Mouse (Mus musculus) naive thymus-derived CD4-positive, alpha-beta T cell, adult 2 months (primary cell): Measurements from ENCODE around the gene Nrp1.

Experiments used
- DNase-seq: peaks from one replicate; pipeline ENCODE4 v3.0.0-alpha.2; 2011; ENCODE audit warnings: low read depth

The Nrp1 gene

DNA sequence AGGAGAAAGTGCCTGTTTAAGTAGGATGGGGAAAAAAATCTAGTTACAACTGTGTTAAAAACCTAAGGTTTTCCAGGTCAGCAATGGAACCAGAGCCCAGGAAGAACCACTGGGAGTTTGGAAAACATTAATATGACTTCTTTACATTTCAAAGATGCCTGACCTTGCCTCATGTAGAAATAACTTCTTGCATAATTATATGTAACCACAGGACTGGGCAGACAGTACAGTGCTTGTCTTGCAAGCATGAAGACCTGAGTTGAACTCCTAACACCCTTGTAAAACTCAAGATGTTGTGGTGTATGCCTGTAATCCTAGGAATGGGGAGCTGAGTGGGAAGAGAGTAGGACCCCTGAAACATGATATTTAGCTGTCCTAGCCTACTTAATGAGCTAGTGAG is 61.6 kb downstream of the Nrp1 start:
- no peak for DNase-seq

DNA sequence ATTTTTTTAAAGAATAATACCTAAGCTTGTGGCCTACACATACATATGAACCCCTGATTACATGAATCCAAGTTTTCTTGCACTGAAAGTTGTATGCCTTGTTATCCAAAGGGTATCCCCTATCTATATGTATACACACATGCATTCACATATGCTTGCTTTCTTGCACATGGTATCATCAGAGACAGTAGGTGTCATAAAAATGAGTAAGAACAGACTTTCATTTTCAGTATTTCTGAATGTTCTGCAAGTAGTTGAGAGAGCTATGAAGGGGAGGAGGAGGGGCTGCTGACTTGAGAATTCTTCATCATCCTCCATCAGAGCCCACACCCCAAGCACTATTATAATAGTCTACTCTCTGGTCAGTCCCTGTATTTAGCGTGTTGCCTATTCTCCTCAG is 62.0 kb downstream of the Nrp1 start:
- no peak for DNase-seq

GRCm38 (mm10) chr8:128423813-128424212 is 65.4 kb downstream of the Nrp1 start:
- DNase-seq, result no peak

DNA sequence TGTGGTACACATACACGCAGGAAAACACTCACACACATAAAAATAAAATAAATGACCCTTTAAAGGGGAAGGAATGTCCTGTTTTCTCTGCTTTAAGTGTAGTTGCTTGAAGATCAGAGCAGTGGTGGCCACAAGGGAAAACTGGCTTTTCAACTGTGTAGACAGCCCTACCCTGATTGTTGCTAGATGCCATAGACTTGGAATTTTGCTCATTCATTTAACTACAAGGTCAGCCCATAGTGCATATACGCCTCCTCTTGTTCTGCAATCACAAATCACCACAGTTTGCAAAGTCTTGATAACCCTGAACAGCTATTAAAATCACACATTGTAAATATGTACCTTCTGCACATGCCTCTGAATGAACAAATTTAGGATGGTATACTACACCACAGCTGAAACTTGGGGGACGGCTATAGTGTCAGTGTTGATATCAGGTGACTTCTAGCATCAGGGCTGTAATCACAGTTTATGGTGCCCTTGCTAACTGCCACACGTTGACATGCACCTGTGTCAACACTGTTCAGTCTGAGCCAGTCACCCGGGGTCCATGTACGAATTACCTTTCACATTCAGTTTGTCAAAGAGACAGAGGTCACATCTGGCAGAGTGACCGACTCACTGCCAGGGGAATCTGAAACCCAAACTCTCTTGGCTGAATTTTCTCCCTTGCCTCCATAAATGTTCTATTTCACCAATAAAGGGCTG is 66.4 kb downstream of the Nrp1 start:
- no peak for DNase-seq

DNA sequence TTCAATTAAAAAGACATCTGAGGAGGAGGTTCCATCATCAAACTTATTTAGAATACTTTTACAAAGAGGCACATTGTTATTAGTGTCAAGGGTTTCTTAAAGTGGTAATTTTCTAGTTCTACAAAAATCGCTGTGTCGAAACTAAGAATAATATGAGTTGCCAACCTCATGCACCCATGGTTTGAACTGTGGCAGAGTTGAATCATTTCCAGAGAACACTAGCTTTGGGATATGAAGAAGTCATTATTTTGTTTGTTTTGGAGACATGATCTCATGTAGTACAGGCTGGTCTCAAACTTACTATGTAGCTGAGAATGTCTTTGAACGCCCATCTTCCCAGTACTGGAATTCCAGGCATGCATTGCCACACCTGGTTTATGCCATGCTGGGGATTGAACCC is 68.7 kb downstream of the Nrp1 start:
- no peak for DNase-seq

DNA sequence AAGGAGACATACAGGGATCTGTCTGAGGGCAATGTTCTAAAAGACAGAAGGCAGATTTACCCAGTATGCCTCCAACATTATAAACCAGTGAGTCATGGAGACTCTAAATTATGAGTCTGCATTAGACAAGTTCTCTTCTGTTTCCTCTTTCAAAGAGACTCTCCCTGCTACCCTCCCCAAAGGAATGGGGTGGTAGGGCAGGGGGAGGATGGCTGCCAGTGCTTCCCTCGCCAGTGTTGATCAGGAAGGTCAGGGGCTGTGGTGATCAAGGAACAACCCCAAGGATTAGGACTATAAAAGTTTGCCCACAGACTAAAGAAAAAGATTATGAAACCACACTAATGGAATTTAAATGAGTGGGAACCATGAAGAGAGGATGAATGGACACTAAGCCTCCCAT is 70.6 kb downstream of the Nrp1 start:
- no peak for DNase-seq

DNA sequence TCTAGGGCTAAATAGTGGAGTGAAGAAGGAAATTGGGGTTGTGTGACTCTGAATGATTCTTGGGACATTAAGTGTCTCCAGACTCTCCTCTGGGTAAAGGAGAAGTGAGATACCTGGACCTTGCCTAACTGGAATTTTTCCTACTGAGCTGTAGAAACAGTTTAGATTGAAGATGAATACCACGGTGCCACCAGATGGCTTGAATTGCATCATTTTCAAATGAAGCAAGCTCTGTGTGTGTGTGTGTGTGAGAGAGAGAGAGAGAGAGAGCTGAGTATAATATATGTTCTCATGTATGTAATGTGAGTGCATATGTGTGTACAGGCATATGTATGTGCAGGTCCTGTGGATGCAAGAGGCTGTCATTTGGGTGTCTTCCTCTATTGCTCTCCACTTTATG is 72.7 kb downstream of the Nrp1 start:
- DNase-seq, result no peak

GRCm38 (mm10) chr8:128435749-128436148 is 77.3 kb downstream of the Nrp1 start:
- DNase-seq, result no peak

- DNase-seq, result no peak
Measured at GRCm38 (mm10) chr8:128437156-128437825, 78.9 kb downstream of the Nrp1 start.

DNA sequence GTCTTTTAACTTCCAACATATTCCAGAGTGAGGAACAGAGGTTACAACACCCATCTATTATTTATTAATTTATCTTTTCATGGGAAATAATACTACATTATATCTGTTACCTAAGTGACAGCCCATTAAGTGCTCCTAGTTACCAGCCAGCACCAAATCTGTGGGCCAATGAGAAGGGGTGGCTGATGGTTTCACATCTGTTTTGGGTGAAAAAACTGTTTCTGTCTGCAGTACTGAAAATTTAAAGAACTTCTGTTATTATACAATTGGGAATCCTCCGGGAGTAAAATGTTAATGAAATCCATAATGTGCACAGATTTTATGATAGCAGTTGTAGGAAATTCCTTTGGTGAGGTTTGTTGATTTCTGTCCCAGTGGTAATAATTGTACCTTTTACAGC is 83.0 kb downstream of the Nrp1 start:
- DNase-seq, result no peak

- DNase-seq, result no peak
Measured at GRCm38 (mm10) chr8:128445596-128445995, 87.2 kb downstream of the Nrp1 start.

- DNase-seq, result no peak
Measured at GRCm38 (mm10) chr8:128446636-128447035, 88.2 kb downstream of the Nrp1 start.

DNA sequence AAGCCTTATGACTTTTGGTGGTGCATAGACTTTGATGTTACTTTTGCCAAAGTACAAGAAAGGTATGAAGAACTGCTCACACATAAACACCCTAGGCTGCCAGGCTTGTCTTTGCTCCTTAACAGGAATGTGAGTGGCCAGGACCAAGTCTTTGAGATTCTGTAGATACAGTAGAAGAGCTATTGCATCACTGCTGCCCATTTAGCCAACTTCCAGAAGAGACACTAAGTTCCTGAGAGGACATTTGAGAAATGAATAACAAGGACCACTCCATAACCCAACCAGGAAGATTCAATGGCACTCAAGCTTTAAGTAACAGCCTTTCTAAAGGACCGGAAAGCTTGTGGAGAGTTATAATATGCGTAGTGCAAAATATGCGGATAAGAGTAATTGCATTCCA is 88.9 kb downstream of the Nrp1 start:
- no peak for DNase-seq

GRCm38 (mm10) chr8:128450390-128451032 is 92.1 kb downstream of the Nrp1 start:
- DNase-seq, result no peak

GRCm38 (mm10) chr8:128451121-128451520 is 92.7 kb downstream of the Nrp1 start:
- no peak for DNase-seq

GRCm38 (mm10) chr8:128453471-128453870 is 95.1 kb downstream of the Nrp1 start:
- peak; percentile 12 for DNase-seq

DNA sequence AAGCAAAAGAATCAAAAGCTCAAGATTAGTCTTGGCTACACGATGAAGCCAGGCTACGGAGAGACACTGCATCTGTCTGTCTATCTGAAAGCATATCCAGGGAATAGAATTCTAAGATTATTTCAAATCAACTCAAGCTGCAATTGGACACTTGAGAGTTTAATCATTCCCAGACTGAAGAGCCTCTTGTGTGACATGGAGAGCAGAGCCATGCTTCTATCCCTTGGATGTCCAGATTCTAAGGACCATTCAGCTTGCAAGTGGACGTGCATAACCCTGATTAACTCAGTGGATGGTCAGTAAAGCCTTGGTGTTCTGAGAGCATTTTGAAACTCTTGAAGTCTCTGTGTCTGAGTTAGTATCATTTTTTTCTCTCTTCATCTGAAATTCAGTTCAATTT is 95.6 kb downstream of the Nrp1 start:
- DNase-seq, result no peak

- no peak for DNase-seq
Measured at GRCm38 (mm10) chr8:128457277-128457676, 98.9 kb downstream of the Nrp1 start.

DNA sequence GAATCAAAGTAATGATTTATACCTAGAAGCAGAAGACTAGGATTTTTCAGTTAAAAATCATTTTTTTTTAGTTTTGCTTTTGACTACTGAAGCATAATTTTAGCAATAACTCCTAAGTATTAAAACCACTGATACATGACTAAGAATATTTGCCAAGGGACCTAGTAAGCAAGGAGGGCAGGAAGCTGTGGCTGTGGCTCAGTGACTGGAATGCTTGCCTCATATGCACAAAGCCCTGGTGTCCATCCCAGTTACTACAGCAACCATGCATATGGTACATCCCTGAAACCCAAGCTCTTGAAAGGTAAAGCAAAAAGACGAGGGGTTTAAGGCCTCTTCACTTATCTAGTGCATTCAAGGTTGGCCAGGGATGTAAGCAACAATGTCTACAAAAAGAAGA is 101.3 kb downstream of the Nrp1 start:
- no peak for DNase-seq

DNA sequence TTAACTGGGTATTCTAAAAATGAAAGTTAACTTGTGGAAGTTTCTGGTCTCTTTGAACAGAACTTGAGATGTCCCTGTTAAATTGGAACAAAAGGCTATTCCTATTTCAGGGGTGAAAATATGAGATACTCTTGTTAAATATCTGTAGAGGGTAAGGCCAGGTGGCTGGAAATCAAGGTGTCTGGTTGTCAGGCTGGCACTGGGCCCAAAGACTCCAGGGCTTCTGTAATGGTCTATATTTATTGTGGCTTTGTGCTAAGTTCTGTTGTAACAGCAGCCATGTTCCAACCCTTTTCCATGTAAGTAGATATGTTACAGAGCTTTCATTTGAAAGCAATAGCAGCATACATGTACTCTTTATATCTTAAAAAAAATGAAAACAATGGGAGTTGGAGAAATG is 103.3 kb downstream of the Nrp1 start:
- DNase-seq, result no peak

- DNase-seq, result no peak
Measured at GRCm38 (mm10) chr8:128463162-128463561, 104.8 kb downstream of the Nrp1 start.

DNA sequence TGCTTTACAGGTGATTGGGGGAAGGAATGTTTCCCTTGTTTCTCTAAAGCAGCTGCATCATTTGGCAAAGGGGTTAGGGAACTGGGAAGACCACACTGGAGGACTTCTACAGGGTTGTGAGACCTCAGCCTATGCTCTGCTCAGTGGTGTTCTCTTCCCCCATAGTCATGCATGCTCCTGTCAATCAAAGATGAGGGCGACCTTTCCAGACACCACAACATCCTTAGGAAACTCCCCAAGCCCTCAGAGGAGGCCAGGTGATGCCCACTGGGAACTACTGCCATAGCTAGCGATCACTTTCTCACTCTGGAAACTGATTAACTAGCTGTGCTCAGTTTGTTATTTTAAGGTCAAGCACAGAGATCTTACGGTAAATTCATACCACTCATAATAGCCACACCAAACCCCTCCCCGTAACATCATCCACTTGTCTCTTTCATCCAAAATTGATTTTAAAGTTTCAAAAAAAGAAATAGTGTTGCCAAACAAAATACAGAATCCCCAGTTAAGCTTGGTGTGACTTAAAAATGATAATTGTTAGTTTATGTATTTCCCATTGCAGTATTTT is 105.7 kb downstream of the Nrp1 start:
- no peak for DNase-seq

GRCm38 (mm10) chr8:128465553-128465952 is 107.1 kb downstream of the Nrp1 start:
- DNase-seq, result no peak
